Mouse (Mus musculus): Measurements from ENCODE around the gene Shisa5. TPM values are rescaled to one million over a fixed set of nuclear protein-coding genes. Genes with fewer than 3 reads are reported as not detected.

The Shisa5 gene
- polyA plus RNA-seq, 1 experiment from 2014 or later, result 76.3 TPM

GRCm38 (mm10) chr9:109084922-109085321, 46.6 kb downstream of the Shisa5 start:
- ATAC-seq (ENCODE audit: low FRiP score, low read depth), result no peak
- H3K4me2 ChIP-seq, result no peak overlapping the region
- H3K4me3 ChIP-seq, result no peak overlapping the region
- H3K9ac ChIP-seq, result no peak overlapping the region
- peaks cover 37% of the 10 kb centered on the region for H3K4me1 ChIP-seq (replicated peaks)
- 16% methylated on average over 2 of the region's 2 CpGs for WGBS
- H3K27ac ChIP-seq (replicated peaks), result no peak overlapping the region
- peaks cover 8% of the 10 kb centered on the region; the same call in 1 of the 2 replicates for H3K36me3 ChIP-seq
- H3K27me3 ChIP-seq, result no peaks in the 10 kb centered on the region
- no peaks in the 10 kb centered on the region for H3K9me3 ChIP-seq

GRCm38 (mm10) chr9:109087987-109088386, 49.6 kb downstream of the Shisa5 start:
- H3K27me3 ChIP-seq, result no peaks in the 10 kb centered on the region
- 0 out of 2 replicates have a peak overlapping the region, but pooled peaks have one; percentile 7 for H3K9ac ChIP-seq
- H3K27ac ChIP-seq (replicated peaks), result no peak overlapping the region
- H3K9me3 ChIP-seq, result no peaks in the 10 kb centered on the region
- WGBS, result 8% methylated on average over 5 of the region's 5 CpGs
- H3K4me1 ChIP-seq (replicated peaks), result peaks cover 16% of the 10 kb centered on the region
- H3K4me3 ChIP-seq, result no peak overlapping the region
- H3K4me2 ChIP-seq, result no peak overlapping the region
- ATAC-seq (ENCODE audit: low FRiP score, low read depth), result 0 out of 2 replicates have a peak, but pooled peaks have one; percentile 23
- peaks cover 7% of the 10 kb centered on the region for H3K36me3 ChIP-seq

- Histone ChIP-seq H3K4me1 (replicated peaks) (peaks cover 22% of the 10 kb centered on the region), H3K27ac (replicated peaks) (no peak overlapping the region), H3K4me3 (no peak overlapping the region), H3K27me3 (no peaks in the 10 kb centered on the region), H3K36me3 (peaks cover 7% of the 10 kb centered on the region), H3K4me2 (no peak overlapping the region), H3K9me3 (no peaks in the 10 kb centered on the region), H3K9ac (no peak overlapping the region)
- ATAC-seq (ENCODE audit: low FRiP score, low read depth), result no peak
- WGBS, result 58% methylated on average over 15 of the region's 15 CpGs
Measured at GRCm38 (mm10) chr9:109090446-109090845, 52.1 kb downstream of the Shisa5 start.

- no peak for ATAC-seq (ENCODE audit: low FRiP score, low read depth)
- Histone ChIP-seq H3K4me1 (replicated peaks) (peaks cover 31% of the 10 kb centered on the region), H3K36me3 (peaks cover 7% of the 10 kb centered on the region), H3K4me3 (no peak overlapping the region), H3K27ac (replicated peaks) (no peak overlapping the region), H3K4me2 (no peak overlapping the region), H3K27me3 (no peaks in the 10 kb centered on the region), H3K9ac (no peak overlapping the region), H3K9me3 (no peaks in the 10 kb centered on the region)
- WGBS, result 89% methylated on average over 8 of the region's 8 CpGs
Measured at GRCm38 (mm10) chr9:109091802-109092201, 53.4 kb downstream of the Shisa5 start.

GRCm38 (mm10) chr9:109092799-109093198, 54.4 kb downstream of the Shisa5 start:
- H3K9ac ChIP-seq, result no peak overlapping the region
- peaks cover 7% of the 10 kb centered on the region for H3K36me3 ChIP-seq
- H3K4me3 ChIP-seq, result no peak overlapping the region
- WGBS, result 35% methylated on average over 6 of the region's 6 CpGs
- no peak overlapping the region for H3K4me2 ChIP-seq
- peaks cover 40% of the 10 kb centered on the region for H3K4me1 ChIP-seq (replicated peaks)
- ATAC-seq (ENCODE audit: low FRiP score, low read depth), result no peak
- no peaks in the 10 kb centered on the region for H3K9me3 ChIP-seq
- no peak overlapping the region for H3K27ac ChIP-seq (replicated peaks)
- H3K27me3 ChIP-seq, result no peaks in the 10 kb centered on the region

GRCm38 (mm10) chr9:109093786-109094552, 55.6 kb downstream of the Shisa5 start:
- H3K4me2 ChIP-seq, result peak overlapping the region; percentile 86
- H3K4me1 ChIP-seq (replicated peaks), result peaks cover 45% of the 10 kb centered on the region
- WGBS, result 17% methylated on average over 11 of the region's 11 CpGs
- peak overlapping the region; percentile 98 for H3K27ac ChIP-seq (replicated peaks)
- H3K36me3 ChIP-seq, result peaks cover 7% of the 10 kb centered on the region
- H3K27me3 ChIP-seq, result no peaks in the 10 kb centered on the region
- H3K9me3 ChIP-seq, result no peaks in the 10 kb centered on the region
- peak overlapping the region; percentile 80; the same call in 1 of the 2 replicates for H3K9ac ChIP-seq
- no peak for ATAC-seq (ENCODE audit: low FRiP score, low read depth)
- peak overlapping the region; percentile 66; the same call in 1 of the 2 replicates for H3K4me3 ChIP-seq

- WGBS, result 1% methylated on average over 21 of the region's 21 CpGs
- Histone ChIP-seq H3K4me2 (peak overlapping the region; percentile 86), H3K4me3 (peak overlapping the region; percentile 66), H3K36me3 (peaks cover 7% of the 10 kb centered on the region), H3K4me1 (replicated peaks) (peaks cover 52% of the 10 kb centered on the region), H3K9ac (peak overlapping the region; percentile 80), H3K9me3 (no peaks in the 10 kb centered on the region), H3K27me3 (no peaks in the 10 kb centered on the region), H3K27ac (replicated peaks) (peak overlapping the region; percentile 98)
- ATAC-seq (ENCODE audit: low FRiP score, low read depth), result no peak; the same call in 1 of the 2 replicates
Measured at GRCm38 (mm10) chr9:109094553-109095136, 56.3 kb downstream of the Shisa5 start.

GRCm38 (mm10) chr9:109095137-109095982, 57.0 kb downstream of the Shisa5 start, which contains the start of gene Plxnb1:
Gene Plxnb1, plus strand, starts transcription at chr9:109095389.
- WGBS, result under 1% methylated on average over 87 of the region's 102 CpGs
- peak; percentile 73 for ATAC-seq (ENCODE audit: low FRiP score, low read depth)

GRCm38 (mm10) chr9:109096251-109096661, 57.9 kb downstream of the Shisa5 start:
- H3K4me1 ChIP-seq (replicated peaks), result peaks cover 52% of the 10 kb centered on the region
- peak overlapping the region; percentile 86 for H3K4me2 ChIP-seq
- WGBS, result 5% methylated on average over 9 of the region's 9 CpGs

More at GRCm38 (mm10) chr9:109095137-109095982, 57.0 kb downstream of the Shisa5 start, which contains the start of gene Plxnb1:
- Histone ChIP-seq H3K9me3 (no peaks in the 10 kb centered on the region), H3K27ac (replicated peaks) (peak within 1 kb of the TSS; percentile 98), H3K9ac (peak within 1 kb of the TSS; percentile 80), H3K4me1 (replicated peaks) (peaks cover 52% of the 10 kb centered on the region), H3K4me3 (peak within 1 kb of the TSS; percentile 66), H3K4me2 (peak within 1 kb of the TSS; percentile 86), H3K36me3 (peaks cover 7% of the 10 kb centered on the region), H3K27me3 (no peaks in the 10 kb centered on the region)

GRCm38 (mm10) chr9:109096856-109097255, 58.5 kb downstream of the Shisa5 start:
- ATAC-seq (ENCODE audit: low FRiP score, low read depth), result no peak
- Histone ChIP-seq H3K27ac (replicated peaks) (peak overlapping the region; percentile 98), H3K9ac (peak overlapping the region; percentile 80), H3K4me3 (peak overlapping the region; percentile 66), H3K4me1 (replicated peaks) (peaks cover 52% of the 10 kb centered on the region), H3K9me3 (no peaks in the 10 kb centered on the region), H3K27me3 (no peaks in the 10 kb centered on the region), H3K4me2 (peak overlapping the region; percentile 86), H3K36me3 (peaks cover 3% of the 10 kb centered on the region)
- WGBS, result 8% methylated on average over 6 of the region's 6 CpGs

More at GRCm38 (mm10) chr9:109096251-109096661, 57.9 kb downstream of the Shisa5 start:
- Histone ChIP-seq H3K27ac (replicated peaks) (peak overlapping the region; percentile 98), H3K36me3 (peaks cover 7% of the 10 kb centered on the region), H3K9ac (peak overlapping the region; percentile 80), H3K9me3 (no peaks in the 10 kb centered on the region), H3K27me3 (no peaks in the 10 kb centered on the region), H3K4me3 (peak overlapping the region; percentile 66)
- no peak for ATAC-seq (ENCODE audit: low FRiP score, low read depth)

- Histone ChIP-seq H3K4me2 (peak overlapping the region; percentile 86), H3K36me3 (no peaks in the 10 kb centered on the region), H3K9ac (peak overlapping the region; percentile 80), H3K4me1 (replicated peaks) (peaks cover 52% of the 10 kb centered on the region), H3K27me3 (no peaks in the 10 kb centered on the region), H3K9me3 (no peaks in the 10 kb centered on the region), H3K27ac (replicated peaks) (peak overlapping the region; percentile 98), H3K4me3 (peak overlapping the region; percentile 66)
- 7% methylated on average over 6 of the region's 6 CpGs for WGBS
- ATAC-seq (ENCODE audit: low FRiP score, low read depth), result no peak
Measured at GRCm38 (mm10) chr9:109097291-109097690, 58.9 kb downstream of the Shisa5 start.
